Mouse (Mus musculus): Measurements from ENCODE around the gene Gm9970. TPM values are rescaled to one million over a fixed set of nuclear protein-coding genes. Genes with fewer than 3 reads are reported as not detected.
A peak's percentile ranks its signal among the peaks of the same experiment; 100 is the strongest.

Gene Gm9970
- polyA plus RNA-seq, 1 experiment from 2014 or later = 1.2 TPM

- H3K4me2 ChIP-seq (ENCODE audit: low read depth) = no peak overlapping the region
Measured at GRCm38 (mm10) chr5:31195671-31196070, 45.4 kb downstream of the Gm9970 start.

GRCm38 (mm10) chr5:31194486-31195485 is 46.2 kb downstream of the Gm9970 start:
- no peak overlapping the region for H3K27ac ChIP-seq (ENCODE audit: low read depth, low read length)
- DNase-seq (ENCODE audit: low spot score) = no peak
- no peak overlapping the region for H3K9ac ChIP-seq (ENCODE audit: low read length)
- H3K4me3 ChIP-seq (ENCODE audit: low read depth, low read length) = peak overlapping the region; percentile 84
- WGBS = 94% methylated on average over 16 of the region's 16 CpGs
- peaks cover 31% of the 10 kb centered on the region for H3K36me3 ChIP-seq (ENCODE audit: control insufficient read depth, insufficient read depth, low read length)
- no peak for ATAC-seq (ENCODE audit: insufficient read depth, low FRiP score, low TSS enrichment)
- peaks cover 11% of the 10 kb centered on the region for H3K4me1 ChIP-seq (ENCODE audit: control insufficient read depth, insufficient read depth, low read length)
- H3K9me3 ChIP-seq (ENCODE audit: control insufficient read depth, low read length) = no peaks in the 10 kb centered on the region
- H3K27me3 ChIP-seq (ENCODE audit: control insufficient read depth, insufficient read depth, low read length) = no peaks in the 10 kb centered on the region
- peak overlapping the region; percentile 93 for H3K4me2 ChIP-seq (ENCODE audit: low read depth)

More at GRCm38 (mm10) chr5:31195671-31196070, 45.4 kb downstream of the Gm9970 start:
- Histone ChIP-seq H3K27ac (ENCODE audit: low read depth, low read length) (no peak overlapping the region), H3K9ac (ENCODE audit: low read length) (no peak overlapping the region), H3K9me3 (ENCODE audit: control insufficient read depth, low read length) (peaks cover 5% of the 10 kb centered on the region), H3K4me1 (ENCODE audit: control insufficient read depth, insufficient read depth, low read length) (peaks cover 16% of the 10 kb centered on the region), H3K36me3 (ENCODE audit: control insufficient read depth, insufficient read depth, low read length) (peaks cover 30% of the 10 kb centered on the region), H3K4me3 (ENCODE audit: low read depth, low read length) (no peak overlapping the region), H3K27me3 (ENCODE audit: control insufficient read depth, insufficient read depth, low read length) (no peaks in the 10 kb centered on the region)
- WGBS = 93% methylated on average over 4 of the region's 4 CpGs
- ATAC-seq (ENCODE audit: insufficient read depth, low FRiP score, low TSS enrichment) (no peak), DNase-seq (ENCODE audit: low spot score) (no peak)

GRCm38 (mm10) chr5:31193631-31194281 is 47.3 kb downstream of the Gm9970 start:
- Histone ChIP-seq H3K4me1 (ENCODE audit: control insufficient read depth, insufficient read depth, low read length) (peaks cover 11% of the 10 kb centered on the region), H3K36me3 (ENCODE audit: control insufficient read depth, insufficient read depth, low read length) (peaks cover 24% of the 10 kb centered on the region), H3K4me2 (ENCODE audit: low read depth) (peak overlapping the region; percentile 93), H3K9me3 (ENCODE audit: control insufficient read depth, low read length) (no peaks in the 10 kb centered on the region), H3K9ac (ENCODE audit: low read length) (peak overlapping the region; percentile 89), H3K4me3 (ENCODE audit: low read depth, low read length) (peak overlapping the region; percentile 84), H3K27ac (ENCODE audit: low read depth, low read length) (no peak overlapping the region), H3K27me3 (ENCODE audit: control insufficient read depth, insufficient read depth, low read length) (no peaks in the 10 kb centered on the region)
- ATAC-seq (ENCODE audit: insufficient read depth, low FRiP score, low TSS enrichment) (no peak), DNase-seq (ENCODE audit: low spot score) (no peak)
- 13% methylated on average over 25 of the region's 25 CpGs for WGBS

- H3K4me1 ChIP-seq (ENCODE audit: control insufficient read depth, insufficient read depth, low read length) = peaks cover 11% of the 10 kb centered on the region
- no peaks in the 10 kb centered on the region for H3K27me3 ChIP-seq (ENCODE audit: control insufficient read depth, insufficient read depth, low read length)
- whole genome bisulfite sequencing = 0% methylated on average over 48 of the region's 48 CpGs
- H3K27ac ChIP-seq (ENCODE audit: low read depth, low read length) = peak within 1 kb of the TSS; percentile 30; the same call in 1 of the 2 replicates
- H3K36me3 ChIP-seq (ENCODE audit: control insufficient read depth, insufficient read depth, low read length) = peaks cover 25% of the 10 kb centered on the region
- H3K4me2 ChIP-seq (ENCODE audit: low read depth) = peak within 1 kb of the TSS; percentile 93
- no peaks in the 10 kb centered on the region for H3K9me3 ChIP-seq (ENCODE audit: control insufficient read depth, low read length)
- DNase-seq (ENCODE audit: low spot score) = peak; percentile 98
- peak within 1 kb of the TSS; percentile 84 for H3K4me3 ChIP-seq (ENCODE audit: low read depth, low read length)
- ATAC-seq (ENCODE audit: insufficient read depth, low FRiP score, low TSS enrichment) = peak; percentile 96
- H3K9ac ChIP-seq (ENCODE audit: low read length) = peak within 1 kb of the TSS; percentile 89
Measured at GRCm38 (mm10) chr5:31192939-31193630, 47.9 kb downstream of the Gm9970 start, which contains the start of the genes Snx17 and Eif2b4. TSS of gene Snx17 (plus strand) at chr5:31193227. TSS of gene Eif2b4 (minus strand) at chr5:31193430.

GRCm38 (mm10) chr5:31192045-31192938 is 48.7 kb downstream of the Gm9970 start:
- Histone ChIP-seq H3K4me3 (ENCODE audit: low read depth, low read length) (peak overlapping the region; percentile 84), H3K27me3 (ENCODE audit: control insufficient read depth, insufficient read depth, low read length) (no peaks in the 10 kb centered on the region), H3K4me2 (ENCODE audit: low read depth) (peak overlapping the region; percentile 93), H3K27ac (ENCODE audit: low read depth, low read length) (peak overlapping the region; percentile 21; the same call in 1 of the 2 replicates), H3K4me1 (ENCODE audit: control insufficient read depth, insufficient read depth, low read length) (peaks cover 11% of the 10 kb centered on the region), H3K9ac (ENCODE audit: low read length) (peak overlapping the region; percentile 89), H3K36me3 (ENCODE audit: control insufficient read depth, insufficient read depth, low read length) (peaks cover 23% of the 10 kb centered on the region), H3K9me3 (ENCODE audit: control insufficient read depth, low read length) (no peaks in the 10 kb centered on the region)
- ATAC-seq (ENCODE audit: insufficient read depth, low FRiP score, low TSS enrichment) (peak; percentile 52), DNase-seq (ENCODE audit: low spot score) (no peak)
- 16% methylated on average over 42 of the region's 42 CpGs for WGBS

Other genes with a start within 250 kb of the Gm9970 start
- 95.1 and 98.5 TPM in 2 replicates for gene Atraid, start 192.9 kb downstream of the Gm9970 start, polyA plus RNA-seq (2014; fragmentation: Nextera tagmentation; extraction: Ambion mirVana)
- 9.3 and 9.7 TPM in 2 replicates for gene Slc5a6, start 192.3 kb downstream of the Gm9970 start, polyA plus RNA-seq (2014; fragmentation: Nextera tagmentation; extraction: Ambion mirVana)
- 27.9 and 28.2 TPM in 2 replicates for gene Cad, start 186.5 kb downstream of the Gm9970 start, polyA plus RNA-seq (2014; fragmentation: Nextera tagmentation; extraction: Ambion mirVana)
- gene Dnajc5g, start 134.9 kb downstream of the Gm9970 start, polyA plus RNA-seq (2014; fragmentation: Nextera tagmentation; extraction: Ambion mirVana) = not detected in 2 replicates
- 8.1 and 9.2 TPM in 2 replicates for gene Slc30a3, start 133.0 kb downstream of the Gm9970 start, polyA plus RNA-seq (2014; fragmentation: Nextera tagmentation; extraction: Ambion mirVana)
- gene Trim54, start 124.5 kb downstream of the Gm9970 start, polyA plus RNA-seq (2014; fragmentation: Nextera tagmentation; extraction: Ambion mirVana) = 0.45 and 0.81 TPM in 2 replicates
- not detected in 2 replicates for gene Ucn, start 102.4 kb downstream of the Gm9970 start, polyA plus RNA-seq (2014; fragmentation: Nextera tagmentation; extraction: Ambion mirVana)
- 44.8 and 52.2 TPM in 2 replicates for gene Mpv17, start 87.0 kb downstream of the Gm9970 start, polyA plus RNA-seq (2014; fragmentation: Nextera tagmentation; extraction: Ambion mirVana)
- 1.3 and 1.7 TPM in 2 replicates for gene Gm29609, start 61.3 kb downstream of the Gm9970 start, polyA plus RNA-seq (2014; fragmentation: Nextera tagmentation; extraction: Ambion mirVana)
- 75.1 and 89.0 TPM in 2 replicates for gene Gtf3c2, start 61.1 kb downstream of the Gm9970 start, polyA plus RNA-seq (2014; fragmentation: Nextera tagmentation; extraction: Ambion mirVana)
- gene Snx17, start 48.0 kb downstream of the Gm9970 start, polyA plus RNA-seq (2014; fragmentation: Nextera tagmentation; extraction: Ambion mirVana) = 134 and 137 TPM in 2 replicates
- 69.6 and 77.7 TPM in 2 replicates for gene Eif2b4, start 47.8 kb downstream of the Gm9970 start, polyA plus RNA-seq (2014; fragmentation: Nextera tagmentation; extraction: Ambion mirVana)
- gene Zfp513, start 38.9 kb downstream of the Gm9970 start, polyA plus RNA-seq (2014; fragmentation: Nextera tagmentation; extraction: Ambion mirVana) = 6.4 and 7.0 TPM in 2 replicates
- 162 and 166 TPM in 2 replicates for gene Ppm1g, start 20.5 kb downstream of the Gm9970 start, polyA plus RNA-seq (2014; fragmentation: Nextera tagmentation; extraction: Ambion mirVana)
- gene Nrbp1, start 368 bp downstream of the Gm9970 start, polyA plus RNA-seq (2014; fragmentation: Nextera tagmentation; extraction: Ambion mirVana) = 154 and 163 TPM in 2 replicates
- 2.4 and 3.0 TPM in 2 replicates for gene Krtcap3, start 10.5 kb upstream of the Gm9970 start, polyA plus RNA-seq (2014; fragmentation: Nextera tagmentation; extraction: Ambion mirVana)
- gene Ift172, start 49.9 kb upstream of the Gm9970 start, polyA plus RNA-seq (2014; fragmentation: Nextera tagmentation; extraction: Ambion mirVana) = 33.0 and 36.7 TPM in 2 replicates
- gene Fndc4, start 54.8 kb upstream of the Gm9970 start, polyA plus RNA-seq (2014; fragmentation: Nextera tagmentation; extraction: Ambion mirVana) = 69.3 and 71.1 TPM in 2 replicates
- not detected in 2 replicates for gene Gckr, start 56.2 kb upstream of the Gm9970 start, polyA plus RNA-seq (2014; fragmentation: Nextera tagmentation; extraction: Ambion mirVana)
- 72.2 and 77.5 TPM in 2 replicates for gene Zfp512, start 211.2 kb upstream of the Gm9970 start, polyA plus RNA-seq (2014; fragmentation: Nextera tagmentation; extraction: Ambion mirVana)
- 0.30 TPM in 1 of 2 replicates, not detected in the other for gene 4930548H24Rik, start 244.5 kb upstream of the Gm9970 start, polyA plus RNA-seq (2014; fragmentation: Nextera tagmentation; extraction: Ambion mirVana)

All from neural tube, embryonic 11.5 days (tissue).